Mouse (Mus musculus) gastrocnemius, postnatal 4 days (tissue): Measurements from ENCODE around the gene Sec14l1. TPM values are rescaled to one million over a fixed set of nuclear protein-coding genes. Genes with fewer than 3 reads are reported as not detected.

ENCODE experiments used
- DNase-seq, 2 experiments: peaks; one replicate each; pipeline ENCODE4 v3.0.0; 2021 to 2022; ENCODE audit warnings: low spot score in 2 of 2, mixed read lengths in 2 of 2
- total RNA-seq, 2 experiments: library from RNA; stranded (reverse); gene quantifications; 2 replicates each; pipeline ENCODE4 v1.2.3; 2021

Gene Sec14l1
- total RNA-seq, 2 experiments from 2014 or later = 134 to 144 TPM

DNA sequence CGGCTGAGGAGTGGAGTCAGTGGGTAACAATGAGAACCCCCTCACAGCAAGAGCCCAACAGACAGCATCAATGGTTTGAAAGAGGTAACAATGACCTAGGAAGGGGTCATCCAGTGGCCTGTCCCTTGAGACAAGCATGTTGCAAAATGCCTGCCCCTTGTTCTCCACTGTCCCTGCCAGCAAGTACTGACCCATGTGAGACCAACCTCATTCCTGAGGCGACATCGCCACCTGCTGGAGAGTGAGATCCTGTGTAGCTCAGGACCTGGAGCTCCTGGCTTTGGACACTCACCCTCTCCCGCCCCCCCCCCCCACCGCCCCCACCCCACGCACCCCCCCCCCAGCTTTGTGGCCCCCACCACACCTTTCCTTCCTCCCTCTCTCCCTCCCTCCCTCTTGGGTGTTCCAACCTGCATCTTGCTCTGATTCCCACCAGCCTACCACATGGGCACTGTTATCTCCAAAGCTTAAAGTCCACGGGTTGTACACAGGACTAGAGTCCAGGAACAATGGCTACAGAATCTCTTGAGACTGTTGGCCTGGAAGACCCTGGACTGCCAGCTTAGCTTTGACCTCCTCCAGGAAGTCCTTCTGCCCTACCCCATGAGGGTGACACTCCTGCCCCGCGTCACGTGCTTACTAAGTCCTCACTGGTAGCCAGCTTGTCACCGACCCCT, 62.5 kb downstream of the Sec14l1 start:
- DNase-seq = peak; percentile 88 to 93

DNA sequence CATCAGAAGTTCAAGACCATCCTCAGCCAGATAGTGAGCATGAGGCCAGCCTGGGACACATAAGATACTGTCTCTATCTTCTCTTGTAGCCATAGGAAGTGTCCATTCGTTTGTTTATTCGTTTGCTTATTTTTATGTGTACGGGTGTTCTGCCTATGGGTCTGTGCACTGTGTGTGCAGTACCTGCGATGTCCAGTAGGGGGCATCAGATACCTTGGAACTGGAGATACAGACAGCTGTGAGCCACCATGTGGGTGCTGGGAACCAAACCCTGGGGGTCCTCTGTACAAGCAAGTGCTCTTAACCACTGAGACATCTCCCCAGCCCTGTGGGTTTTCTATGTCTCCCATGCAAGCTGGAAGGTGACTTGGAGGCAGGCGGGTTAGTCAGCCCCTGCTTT, 64.9 kb downstream of the Sec14l1 start:
- no peak for DNase-seq

DNA sequence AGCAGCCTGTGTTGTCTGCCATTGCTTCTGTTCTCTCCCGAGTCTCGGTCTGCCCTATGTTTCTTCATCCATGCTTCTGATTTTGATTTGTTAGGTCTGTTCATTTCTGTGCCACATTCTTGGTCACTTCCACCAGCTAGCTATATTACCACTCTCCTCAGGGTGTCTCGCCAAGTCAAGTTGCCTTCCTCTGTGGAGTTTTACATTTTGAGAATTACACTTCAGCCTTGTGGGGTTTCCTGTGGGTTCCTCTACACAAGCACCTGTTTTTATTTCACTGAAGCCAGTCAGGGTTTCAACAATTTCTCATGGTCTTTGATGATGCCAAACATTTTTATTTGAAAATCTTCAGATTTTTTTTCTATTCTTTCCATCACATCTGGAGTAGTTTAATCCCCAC, 67.8 kb downstream of the Sec14l1 start:
- no peak for DNase-seq

DNA sequence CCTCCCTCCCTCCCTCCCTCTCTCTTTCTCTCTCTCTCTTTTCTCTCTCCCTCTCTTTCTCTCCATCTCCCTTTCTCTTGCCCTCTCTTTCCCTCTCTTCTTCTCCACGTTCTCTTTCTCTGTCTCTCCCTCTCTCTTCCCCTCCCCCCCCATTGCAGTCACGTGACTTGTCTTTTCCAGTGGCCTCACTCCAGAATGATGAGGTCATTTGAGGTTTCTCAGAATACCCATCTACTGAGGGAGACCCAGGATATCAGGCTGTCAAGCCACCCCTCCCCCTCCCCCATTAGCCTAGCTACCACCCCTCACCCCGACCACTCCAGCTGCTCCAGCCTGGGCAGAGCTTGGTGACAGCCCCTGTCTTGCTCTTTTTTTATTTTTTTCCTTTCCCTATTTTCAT, 68.3 kb downstream of the Sec14l1 start:
- DNase-seq = no peak

DNA sequence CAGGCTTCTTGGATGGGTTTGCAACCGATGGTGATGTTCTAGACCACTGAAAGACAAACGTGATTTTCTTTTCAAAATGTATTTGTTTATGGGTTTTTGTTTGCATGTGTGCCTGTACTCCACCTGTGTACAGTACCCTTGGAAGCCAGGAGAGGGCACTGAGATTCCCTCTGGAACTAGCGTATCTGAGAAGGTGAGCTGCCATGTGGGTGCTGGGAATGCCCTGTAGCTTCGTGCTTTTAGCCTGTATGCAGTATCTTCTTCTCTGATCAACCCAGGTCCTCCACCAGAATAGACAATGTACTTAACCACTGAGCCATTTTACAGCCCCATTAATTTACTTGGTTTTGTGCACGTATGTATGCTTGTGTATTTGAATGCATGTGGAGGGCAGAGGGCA, 68.9 kb downstream of the Sec14l1 start:
- DNase-seq = no peak

DNA sequence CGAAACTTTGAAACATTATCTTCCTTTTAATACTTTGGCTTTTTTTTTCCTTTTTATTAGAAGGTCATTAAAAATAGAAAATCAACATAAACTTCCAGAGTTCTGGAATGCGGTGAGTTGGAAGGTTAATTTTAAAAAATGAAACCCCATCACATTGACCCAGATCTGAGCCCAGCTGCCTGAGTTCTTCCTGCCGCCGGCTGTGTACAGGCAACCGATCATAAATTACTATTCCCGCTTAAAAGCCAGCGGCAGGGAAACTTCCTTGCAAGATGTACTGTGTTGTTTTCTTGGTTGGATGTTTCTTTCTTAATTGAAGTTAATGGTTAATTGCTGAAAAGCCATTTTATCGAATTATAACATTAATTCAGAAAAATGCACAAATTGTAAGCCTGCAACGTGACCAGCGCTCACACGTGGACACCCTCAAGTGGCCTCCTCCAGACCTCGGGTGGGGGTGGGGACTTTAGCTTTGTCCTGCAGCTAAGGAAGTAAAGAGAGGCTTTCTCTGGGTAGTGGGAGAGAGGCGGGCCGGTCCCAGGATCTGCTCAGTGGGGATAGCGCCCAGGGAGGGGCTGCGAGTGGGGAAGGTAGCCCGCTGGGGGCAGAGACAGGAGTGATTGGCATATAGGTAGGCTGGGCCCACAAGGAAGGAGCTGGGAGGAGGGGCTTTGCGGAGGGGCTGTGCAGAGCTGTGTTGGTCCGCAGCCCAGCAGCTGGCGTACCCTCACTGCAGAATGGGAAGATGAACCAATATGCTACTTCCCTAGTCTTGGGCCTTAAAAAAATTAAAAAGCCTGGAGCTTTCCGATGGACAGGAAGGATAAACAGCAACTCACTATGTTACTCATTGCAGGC, 70.3 kb downstream of the Sec14l1 start:
- no peak for DNase-seq

DNA sequence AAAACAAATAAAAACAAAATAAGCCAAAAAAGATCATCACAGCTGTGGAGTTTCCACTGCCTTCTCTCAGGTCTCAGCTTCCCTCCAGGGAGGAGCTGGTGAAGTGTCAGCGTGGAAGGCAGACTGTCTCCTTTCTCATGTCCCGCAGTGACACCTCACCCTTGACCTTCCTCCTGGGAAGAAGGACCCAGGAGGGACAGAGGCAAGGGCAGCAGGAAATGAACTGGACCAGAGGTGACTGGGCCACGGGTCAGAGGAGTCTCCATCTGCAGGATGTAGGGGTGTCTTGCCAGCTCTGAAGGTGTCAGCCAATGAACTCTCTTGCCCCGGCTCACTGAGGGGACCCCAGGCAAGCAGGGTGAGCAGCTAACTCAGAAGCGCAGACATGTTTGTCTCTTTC, 76.6 kb downstream of the Sec14l1 start:
- no peak for DNase-seq

DNA sequence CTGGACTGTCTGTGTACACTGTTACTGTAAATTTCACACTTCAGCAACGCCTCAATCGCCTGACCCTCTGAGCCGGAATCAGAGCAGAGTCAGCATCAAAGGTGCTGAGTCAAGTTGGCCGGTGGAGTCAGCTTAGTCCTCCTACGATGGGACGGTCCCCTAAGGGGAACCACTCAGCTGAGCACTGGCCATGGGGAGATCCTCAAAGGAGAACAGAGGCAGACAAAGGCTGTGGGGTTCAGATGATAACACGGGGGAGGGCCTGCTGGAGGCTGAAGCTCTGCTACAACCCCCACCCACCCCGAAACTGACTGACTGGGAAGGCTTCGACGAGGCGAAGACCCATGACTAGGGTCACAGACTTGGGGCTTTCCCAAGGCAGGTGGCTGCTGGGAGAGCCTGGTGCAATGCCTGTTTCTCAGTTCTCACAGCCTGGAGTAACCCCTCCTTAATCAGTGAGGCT, 79.5 kb downstream of the Sec14l1 start:
- no peak for DNase-seq

DNA sequence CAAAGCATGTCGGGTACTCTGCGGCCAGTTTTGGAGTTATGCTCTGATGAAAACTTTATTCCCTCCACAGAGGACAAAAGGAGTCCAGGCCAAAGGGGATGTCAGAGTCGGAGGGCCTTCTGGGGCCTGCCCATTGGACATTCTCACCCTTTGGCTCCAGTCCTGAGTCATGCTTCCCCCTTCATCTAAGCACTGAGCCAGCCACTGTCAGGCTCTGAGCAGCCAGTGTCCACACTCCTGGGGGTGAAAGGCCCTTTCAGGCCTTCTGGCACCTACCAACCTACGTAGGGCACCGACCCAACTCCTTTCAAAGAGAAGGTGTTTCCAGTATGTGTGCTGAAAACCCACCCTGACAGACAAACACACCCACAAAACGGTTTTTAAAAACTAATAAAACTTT, 80.6 kb downstream of the Sec14l1 start:
- DNase-seq = no peak

DNA sequence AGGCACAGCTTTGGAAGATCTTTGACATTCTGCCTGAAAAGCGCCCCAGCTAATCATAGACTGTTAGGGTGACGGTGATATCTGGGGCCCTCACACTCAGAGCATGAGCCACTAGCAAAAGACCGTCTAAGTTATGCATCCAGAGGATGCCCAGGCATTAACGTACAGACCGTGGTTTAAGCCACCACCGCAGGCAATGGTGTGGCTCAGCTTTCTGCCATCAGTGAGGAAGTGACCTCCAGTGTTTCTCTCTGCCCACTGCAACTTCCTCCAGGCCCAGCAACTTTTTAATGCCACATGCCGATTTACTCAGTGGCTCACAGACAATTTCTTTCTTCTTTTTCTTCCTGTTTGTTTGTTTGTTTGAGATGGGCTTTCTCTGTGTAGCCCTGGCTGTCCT, 81.7 kb downstream of the Sec14l1 start:
- DNase-seq = no peak

DNA sequence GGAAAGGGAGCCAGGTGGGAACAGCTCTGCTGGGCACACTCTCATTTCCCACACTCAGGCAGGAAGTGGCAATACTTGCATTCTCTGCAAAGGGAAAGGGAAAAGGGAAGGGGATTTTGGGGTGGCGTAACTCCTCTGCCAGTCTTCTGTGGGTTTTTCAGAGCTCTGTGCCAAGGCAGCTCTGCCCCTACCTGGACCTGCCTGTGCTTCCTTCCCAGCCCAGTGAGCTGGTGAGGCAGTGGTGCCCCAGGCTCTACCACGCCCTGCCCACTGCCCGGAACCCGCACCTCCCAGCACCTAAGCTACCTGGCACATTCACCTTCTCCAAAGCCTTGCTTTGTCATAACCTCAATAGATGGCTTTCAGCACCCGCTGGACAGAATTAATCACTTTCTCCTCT, 83.2 kb downstream of the Sec14l1 start:
- no peak for DNase-seq

DNA sequence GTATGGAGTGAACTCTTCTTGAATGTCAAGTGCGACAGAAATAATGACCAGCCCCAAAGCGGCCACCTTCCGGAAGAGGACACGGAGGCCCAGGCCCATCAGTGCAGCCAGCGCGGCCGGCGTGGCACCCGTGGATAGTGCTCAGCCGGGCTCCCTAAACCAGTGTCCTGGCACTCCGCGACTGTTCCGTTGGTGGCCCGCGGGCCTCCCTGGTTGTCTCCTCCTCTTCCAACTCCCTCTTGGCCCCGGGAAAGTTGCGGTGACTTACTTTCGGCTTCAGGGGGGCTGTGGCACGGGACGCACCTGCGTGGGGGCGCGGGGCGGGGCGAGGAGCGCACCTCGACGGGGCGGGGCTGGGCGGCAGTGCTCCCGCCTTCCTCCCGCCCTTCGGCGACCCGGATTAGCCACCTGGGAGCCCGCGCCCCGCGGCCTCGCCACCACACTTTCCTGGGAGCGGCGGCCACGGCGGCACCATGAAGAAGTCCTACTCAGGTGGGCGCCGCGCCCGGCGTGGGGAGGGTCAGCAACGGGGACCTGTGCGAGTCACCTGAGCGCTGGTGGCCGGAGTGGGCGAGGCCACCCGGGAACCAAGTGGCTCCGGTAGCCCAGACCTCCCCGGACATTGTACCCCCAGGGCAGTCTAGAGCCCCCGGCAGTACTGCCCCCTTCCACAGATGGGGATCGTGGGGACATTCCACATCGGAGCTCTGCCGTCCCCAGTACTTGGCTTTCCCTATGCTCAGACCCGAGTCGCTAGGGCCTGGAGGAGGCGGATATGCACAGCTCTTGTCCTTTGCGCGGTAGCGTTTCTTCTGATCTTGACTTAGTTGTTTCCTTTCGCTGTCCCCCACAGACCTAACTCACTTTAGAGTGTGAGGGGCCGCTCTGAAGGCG, 84.6 kb downstream of the Sec14l1 start, which contains the start of gene Sept9:
TSS of gene Sept9 (plus strand) at position 380 of the 894 bp plus-strand sequence.
- DNase-seq = no peak

DNA sequence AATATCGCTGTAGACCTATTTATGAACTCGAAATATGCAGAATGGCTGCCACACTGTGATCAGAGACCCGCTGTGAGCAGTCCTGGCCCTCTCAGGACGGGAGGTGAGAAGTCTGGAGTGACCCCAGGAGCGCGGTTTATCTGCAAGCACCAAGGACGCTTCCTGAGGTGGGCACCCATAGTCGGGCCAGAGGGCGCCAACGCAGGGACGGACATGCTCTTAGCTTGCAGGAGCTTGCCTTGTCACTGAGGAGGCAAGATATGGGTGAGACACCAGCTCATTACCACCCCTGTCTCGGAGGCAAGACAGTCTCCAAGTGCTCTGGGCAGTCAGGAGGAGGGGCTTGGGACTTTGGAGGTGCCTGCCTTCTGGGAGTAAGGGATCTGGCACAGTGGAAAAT, 86.9 kb downstream of the Sec14l1 start:
- DNase-seq = no peak

DNA sequence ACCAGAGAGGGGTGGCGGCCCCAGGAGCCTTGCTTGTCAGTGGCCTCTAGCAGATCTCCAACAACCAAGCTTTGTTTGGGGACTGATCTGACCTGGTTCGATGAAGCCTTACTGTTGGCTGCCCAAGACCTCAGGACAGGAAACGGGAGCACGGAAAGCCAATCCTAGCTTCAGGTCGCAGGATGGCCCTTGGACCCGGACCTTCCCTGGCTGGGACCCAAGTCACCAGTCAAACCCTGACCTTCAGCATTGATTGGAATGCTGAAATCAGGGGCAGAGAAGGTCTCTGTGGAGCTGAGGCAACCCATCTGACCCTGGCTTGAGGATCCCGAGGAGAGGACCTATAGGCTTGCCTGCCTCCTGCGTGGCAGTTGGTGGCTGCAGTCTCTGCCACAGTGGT, 89.6 kb downstream of the Sec14l1 start:
- no peak for DNase-seq

DNA sequence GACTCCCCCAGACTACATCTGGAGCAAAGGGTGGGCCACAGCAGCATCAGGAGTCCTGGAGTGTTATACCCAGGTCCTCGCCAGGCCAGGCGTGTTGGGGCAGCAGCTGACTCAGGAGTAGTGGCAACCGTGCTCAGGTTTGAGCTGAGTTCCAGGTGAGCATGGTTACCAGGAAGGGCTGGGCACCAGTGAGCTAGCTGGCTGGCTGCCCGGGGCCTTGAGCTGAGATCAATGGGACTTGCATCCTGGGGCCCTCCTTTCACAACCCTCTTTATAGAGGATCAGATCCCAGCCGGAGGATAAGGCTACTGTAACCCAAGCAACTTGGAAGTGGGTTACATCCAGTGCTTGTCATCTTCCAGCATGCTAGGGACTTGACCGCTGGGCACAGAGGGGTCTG, 90.1 kb downstream of the Sec14l1 start:
- DNase-seq = no peak

DNA sequence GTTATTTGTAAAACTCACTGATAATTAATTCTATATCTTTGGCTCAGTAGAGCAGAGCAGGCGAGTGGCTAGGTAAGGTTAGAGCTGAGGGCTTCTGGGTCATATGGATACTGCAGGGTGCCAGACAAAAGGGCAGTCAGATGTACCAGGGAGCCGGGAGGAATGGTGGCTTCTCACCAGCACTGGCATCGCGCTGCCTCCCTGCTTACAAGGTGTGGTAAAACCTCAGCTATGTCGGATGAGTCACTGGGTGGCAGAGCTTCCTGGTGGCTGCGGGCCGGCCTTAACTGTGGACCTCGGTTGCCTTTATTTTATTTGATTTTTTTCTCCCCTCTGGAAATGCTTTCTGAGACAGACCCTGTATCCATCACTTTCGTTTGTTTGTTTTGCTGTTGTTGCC, 90.5 kb downstream of the Sec14l1 start:
- no peak for DNase-seq

DNA sequence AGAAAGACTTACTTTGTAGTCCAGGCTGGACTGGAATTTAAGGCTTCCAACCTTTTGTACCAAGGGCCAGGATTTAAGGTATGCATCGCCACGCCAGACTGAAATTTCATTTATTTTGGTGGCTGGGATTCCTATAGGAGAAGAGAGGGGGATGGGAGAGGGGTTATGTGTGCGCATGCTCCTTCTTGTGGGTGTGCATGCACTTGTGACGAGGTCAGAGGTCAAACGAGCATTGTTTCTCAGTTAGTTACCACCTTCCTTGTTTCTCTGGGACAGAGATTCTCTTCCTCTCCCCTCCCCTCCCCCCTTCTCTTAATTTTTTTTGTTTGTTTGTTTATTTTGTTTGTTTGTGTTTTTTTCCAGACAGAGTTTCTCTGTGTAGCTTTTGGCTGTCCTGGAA, 92.5 kb downstream of the Sec14l1 start:
- no peak for DNase-seq

DNA sequence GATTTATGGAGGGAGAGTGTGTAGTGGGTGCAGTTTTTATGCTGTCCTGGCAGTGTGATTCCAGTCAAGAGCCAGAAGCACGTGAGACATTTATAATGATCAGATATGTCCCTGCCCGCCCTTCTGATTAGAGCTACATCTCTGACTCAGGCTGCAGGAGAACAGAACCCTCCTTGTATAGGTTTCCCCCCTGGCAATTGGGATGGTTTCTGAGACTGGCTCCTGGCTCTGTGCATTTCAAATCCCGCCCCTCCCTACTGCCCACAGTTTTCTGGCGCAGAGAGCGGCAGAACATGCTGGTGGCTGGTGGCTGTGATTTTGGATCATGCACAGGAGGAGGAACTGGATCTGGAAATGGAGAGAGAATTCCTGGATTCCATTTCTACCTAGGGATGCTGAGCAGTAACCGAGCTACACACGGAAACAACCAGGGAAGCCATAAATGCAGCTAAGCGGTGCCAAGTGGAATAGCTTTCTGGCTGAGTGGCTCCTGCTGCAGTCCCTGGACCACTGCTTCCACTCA, 93.2 kb downstream of the Sec14l1 start:
- no peak for DNase-seq
